Mouse (Mus musculus): ENCODE measurements around the gene Dnaic2. TPM values are rescaled to one million over a fixed set of nuclear protein-coding genes. Genes with fewer than 3 reads are reported as not detected.

The Dnaic2 gene
- polyA plus RNA-seq, 1 experiment, result 3.9 TPM

- Histone ChIP-seq H3K4me1 (ENCODE audit: control insufficient read depth, insufficient read depth, low read length) (peaks cover 36% of the 10 kb centered on the region), H3K27me3 (ENCODE audit: control insufficient read depth, insufficient read depth, low read length) (no peaks in the 10 kb centered on the region), H3K27ac (ENCODE audit: insufficient read depth, low read length) (no peak overlapping the region), H3K4me3 (replicated peaks; ENCODE audit: insufficient read depth, low read depth, low read length) (peak overlapping the region; percentile 3)
- DNase-seq, result no peak
- WGBS, result 58% methylated on average over 4 of the region's 4 CpGs
- TF ChIP-seq CTCF (IDR thresholded peaks at IDR 0.05; ENCODE audit: borderline replicate concordance, insufficient read depth, low read depth, low read length) (no peak), POLR2A (IDR thresholded peaks at IDR 0.05; ENCODE audit: borderline replicate concordance, insufficient read depth, low read length) (no peak)
Measured at GRCm38 (mm10) chr11:114790841-114791240, 63.6 kb downstream of the Dnaic2 start.

GRCm38 (mm10) chr11:114791351-114791889 lies 64.2 kb downstream of the Dnaic2 start:
- WGBS, result 7% methylated on average over 50 of the region's 50 CpGs

GRCm38 (mm10) chr11:114791891-114792411 lies 64.7 kb downstream of the Dnaic2 start:
- peak; percentile 78 to 81 for DNase-seq
- no peak for TF ChIP-seq CTCF (IDR thresholded peaks at IDR 0.05; ENCODE audit: borderline replicate concordance, insufficient read depth, low read depth, low read length)
- TF ChIP-seq POLR2A (IDR thresholded peaks at IDR 0.05; ENCODE audit: borderline replicate concordance, insufficient read depth, low read length), result peak; percentile 38; the same call in 1 of the 2 replicates
- under 1% methylated on average over 59 of the region's 59 CpGs for WGBS
- peak overlapping the region; percentile 93 for H3K27ac ChIP-seq (ENCODE audit: insufficient read depth, low read length)
- H3K4me1 ChIP-seq (ENCODE audit: control insufficient read depth, insufficient read depth, low read length), result peaks cover 44% of the 10 kb centered on the region
- peak overlapping the region; percentile 61 for H3K4me3 ChIP-seq (replicated peaks; ENCODE audit: insufficient read depth, low read depth, low read length)
- no peaks in the 10 kb centered on the region for H3K27me3 ChIP-seq (ENCODE audit: control insufficient read depth, insufficient read depth, low read length)

More at GRCm38 (mm10) chr11:114791351-114791889, 64.2 kb downstream of the Dnaic2 start:
- peak overlapping the region; percentile 93 for H3K27ac ChIP-seq (ENCODE audit: insufficient read depth, low read length)
- H3K4me3 ChIP-seq (replicated peaks; ENCODE audit: insufficient read depth, low read depth, low read length), result peak overlapping the region; percentile 61
- DNase-seq, result peak; percentile 52 to 69
- H3K4me1 ChIP-seq (ENCODE audit: control insufficient read depth, insufficient read depth, low read length), result peaks cover 40% of the 10 kb centered on the region
- TF ChIP-seq POLR2A (IDR thresholded peaks at IDR 0.05; ENCODE audit: borderline replicate concordance, insufficient read depth, low read length), result no peak
- TF ChIP-seq CTCF (IDR thresholded peaks at IDR 0.05; ENCODE audit: borderline replicate concordance, insufficient read depth, low read depth, low read length), result no peak
- H3K27me3 ChIP-seq (ENCODE audit: control insufficient read depth, insufficient read depth, low read length), result no peaks in the 10 kb centered on the region

GRCm38 (mm10) chr11:114792931-114793494 lies 65.8 kb downstream of the Dnaic2 start:
- Histone ChIP-seq H3K4me1 (ENCODE audit: control insufficient read depth, insufficient read depth, low read length) (peaks cover 49% of the 10 kb centered on the region), H3K27ac (ENCODE audit: insufficient read depth, low read length) (peak overlapping the region; percentile 77), H3K4me3 (replicated peaks; ENCODE audit: insufficient read depth, low read depth, low read length) (no peak overlapping the region), H3K27me3 (ENCODE audit: control insufficient read depth, insufficient read depth, low read length) (no peaks in the 10 kb centered on the region)
- DNase-seq, result peak in 1 of 2 experiments; percentile 47
- WGBS, result 53% methylated on average over 5 of the region's 5 CpGs
- TF ChIP-seq CTCF (IDR thresholded peaks at IDR 0.05; ENCODE audit: borderline replicate concordance, insufficient read depth, low read depth, low read length), result no peak
- TF ChIP-seq POLR2A (IDR thresholded peaks at IDR 0.05; ENCODE audit: borderline replicate concordance, insufficient read depth, low read length), result no peak

- Histone ChIP-seq H3K27ac (ENCODE audit: insufficient read depth, low read length) (peak overlapping the region; percentile 77), H3K27me3 (ENCODE audit: control insufficient read depth, insufficient read depth, low read length) (no peaks in the 10 kb centered on the region), H3K4me1 (ENCODE audit: control insufficient read depth, insufficient read depth, low read length) (peaks cover 49% of the 10 kb centered on the region), H3K4me3 (replicated peaks; ENCODE audit: insufficient read depth, low read depth, low read length) (peak overlapping the region; percentile 0)
- WGBS, result 21% methylated on average over 19 of the region's 19 CpGs
- peak; percentile 60 to 64 for DNase-seq
- TF ChIP-seq CTCF (IDR thresholded peaks at IDR 0.05; ENCODE audit: borderline replicate concordance, insufficient read depth, low read depth, low read length) (no peak), POLR2A (IDR thresholded peaks at IDR 0.05; ENCODE audit: borderline replicate concordance, insufficient read depth, low read length) (0 out of 2 replicates have a peak, but pooled peaks have one; percentile 8)
Measured at GRCm38 (mm10) chr11:114793868-114794545, 66.8 kb downstream of the Dnaic2 start.

GRCm38 (mm10) chr11:114794691-114795090 lies 67.5 kb downstream of the Dnaic2 start:
- peaks cover 46% of the 10 kb centered on the region for H3K4me1 ChIP-seq (ENCODE audit: control insufficient read depth, insufficient read depth, low read length)

GRCm38 (mm10) chr11:114795231-114795746 lies 68.1 kb downstream of the Dnaic2 start:
- DNase-seq, result peak; percentile 92 to 94
- WGBS, result 0% methylated on average over 7 of the region's 7 CpGs
- peak overlapping the region; percentile 23 for H3K4me3 ChIP-seq (replicated peaks; ENCODE audit: insufficient read depth, low read depth, low read length)
- TF ChIP-seq POLR2A (IDR thresholded peaks at IDR 0.05; ENCODE audit: borderline replicate concordance, insufficient read depth, low read length), result 0 out of 2 replicates have a peak, but pooled peaks have one; percentile 34
- peak; percentile 29; the same call in 1 of the 2 replicates for TF ChIP-seq CTCF (IDR thresholded peaks at IDR 0.05; ENCODE audit: borderline replicate concordance, insufficient read depth, low read depth, low read length)
- no peaks in the 10 kb centered on the region for H3K27me3 ChIP-seq (ENCODE audit: control insufficient read depth, insufficient read depth, low read length)
- H3K27ac ChIP-seq (ENCODE audit: insufficient read depth, low read length), result peak overlapping the region; percentile 77
- peaks cover 46% of the 10 kb centered on the region for H3K4me1 ChIP-seq (ENCODE audit: control insufficient read depth, insufficient read depth, low read length)

More at GRCm38 (mm10) chr11:114794691-114795090, 67.5 kb downstream of the Dnaic2 start:
- H3K27ac ChIP-seq (ENCODE audit: insufficient read depth, low read length), result peak overlapping the region; percentile 77
- no peak for DNase-seq
- 25% methylated on average over 4 of the region's 4 CpGs for WGBS
- H3K4me3 ChIP-seq (replicated peaks; ENCODE audit: insufficient read depth, low read depth, low read length), result no peak overlapping the region
- no peaks in the 10 kb centered on the region for H3K27me3 ChIP-seq (ENCODE audit: control insufficient read depth, insufficient read depth, low read length)
- TF ChIP-seq CTCF (IDR thresholded peaks at IDR 0.05; ENCODE audit: borderline replicate concordance, insufficient read depth, low read depth, low read length), result no peak
- TF ChIP-seq POLR2A (IDR thresholded peaks at IDR 0.05; ENCODE audit: borderline replicate concordance, insufficient read depth, low read length), result no peak

Measured in cerebellum, adult 2 months (tissue).